Mouse (Mus musculus) T-helper 1 cell (primary cell): ENCODE data around the gene Gm3115.
"Not testable (repeated sequence)": the region's sequence is repeated elsewhere in the genome, so short reads cannot be mapped to it uniquely, and the experiment has no call there.

ENCODE experiments used
- in situ Hi-C: fragments of 300-600 bp; cut with MboI, MseI; formaldehyde crosslinking; loops from one replicate; pipeline ENCODE4 v1.15.1; 2025; ENCODE audit warnings: high pct_unique_total_duplicates

The Gm3115 gene

GRCm38 (mm10) chr14:4083820-4084219 is at the start of gene Gm3115:
Gm3115 (plus strand) TSS chr14:4084120.
- in situ Hi-C loops: not testable (repeated sequence)

- in situ Hi-C loops: not testable (repeated sequence)
Measured at GRCm38 (mm10) chr14:4110426-4110825, 26.5 kb downstream of the Gm3115 start, which contains the start of gene Gm8108. Gm8108 (plus strand) TSS chr14:4110526.

- in situ Hi-C loops: not testable (repeated sequence)
Measured at GRCm38 (mm10) chr14:4141646-4142045, 57.7 kb downstream of the Gm3115 start.
